Mouse (Mus musculus) granulocyte monocyte progenitor cell, adult 5-6 weeks (primary cell): Measurements from ENCODE around the gene Aplnr. TPM values are rescaled to one million over a fixed set of nuclear protein-coding genes. Genes with fewer than 3 reads are reported as not detected.

Experiments
- ATAC-seq: replicated peaks from 2 replicates; pipeline ENCODE4 v1.8.0; 2016; ENCODE audit warnings: mild to moderate bottlenecking, moderate TSS enrichment, inconsistent platforms; ENCODE audit not compliant: poor library complexity, severe bottlenecking
- total RNA-seq, 2 experiments: library from RNA; stranded (forward) in 1 of 2; stranded (reverse) in 1 of 2; fragments of 200-712, 200-1000 nt in 1 of 2; fragments of >200 nt in 1 of 2; fragmentation: Nextera tagmentation in 1 of 2; gene quantifications; 2 replicates each; pipeline ENCODE4 v1.2.3; 2014 to 2017

Aplnr gene
- total RNA-seq, 2 experiments from 2014 or later = not detected

DNA sequence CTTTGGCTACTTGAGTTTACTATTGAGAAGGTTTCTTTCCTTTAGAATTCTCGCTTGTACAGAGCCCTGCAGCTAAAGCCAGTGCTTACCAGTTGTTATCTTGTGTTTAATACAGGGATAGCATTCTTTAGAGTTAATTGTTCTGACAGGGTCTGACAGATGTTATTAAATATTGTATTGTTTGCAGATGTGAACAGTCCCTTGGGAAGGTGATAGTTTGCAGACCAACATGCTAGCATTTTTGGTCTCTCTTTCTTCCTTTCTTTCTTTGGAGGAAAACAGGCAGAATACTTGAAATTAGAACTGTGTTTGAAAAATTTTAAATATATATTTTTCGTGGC is 36.7 kb downstream of the Aplnr start:
- no peak for ATAC-seq

DNA sequence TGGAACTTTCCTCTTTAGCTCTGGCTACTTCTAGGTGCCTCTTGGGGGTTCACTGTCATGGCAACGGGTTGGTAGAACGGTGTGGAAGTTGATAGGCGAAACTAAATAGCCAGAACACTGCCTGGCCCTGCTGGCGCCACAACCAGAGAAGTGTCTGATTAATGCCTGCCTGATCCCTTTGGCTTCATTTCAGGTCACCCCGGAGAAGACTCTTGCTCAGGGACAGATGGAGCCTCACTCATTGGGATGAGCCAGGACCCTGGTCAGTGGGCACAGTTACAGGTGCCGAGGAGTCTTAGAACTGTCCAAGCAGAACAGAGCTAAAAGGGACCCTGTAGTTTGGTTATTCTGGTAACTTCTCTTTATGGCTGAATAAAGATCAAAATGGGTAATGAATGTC is 37.5 kb downstream of the Aplnr start:
- ATAC-seq = no peak

DNA sequence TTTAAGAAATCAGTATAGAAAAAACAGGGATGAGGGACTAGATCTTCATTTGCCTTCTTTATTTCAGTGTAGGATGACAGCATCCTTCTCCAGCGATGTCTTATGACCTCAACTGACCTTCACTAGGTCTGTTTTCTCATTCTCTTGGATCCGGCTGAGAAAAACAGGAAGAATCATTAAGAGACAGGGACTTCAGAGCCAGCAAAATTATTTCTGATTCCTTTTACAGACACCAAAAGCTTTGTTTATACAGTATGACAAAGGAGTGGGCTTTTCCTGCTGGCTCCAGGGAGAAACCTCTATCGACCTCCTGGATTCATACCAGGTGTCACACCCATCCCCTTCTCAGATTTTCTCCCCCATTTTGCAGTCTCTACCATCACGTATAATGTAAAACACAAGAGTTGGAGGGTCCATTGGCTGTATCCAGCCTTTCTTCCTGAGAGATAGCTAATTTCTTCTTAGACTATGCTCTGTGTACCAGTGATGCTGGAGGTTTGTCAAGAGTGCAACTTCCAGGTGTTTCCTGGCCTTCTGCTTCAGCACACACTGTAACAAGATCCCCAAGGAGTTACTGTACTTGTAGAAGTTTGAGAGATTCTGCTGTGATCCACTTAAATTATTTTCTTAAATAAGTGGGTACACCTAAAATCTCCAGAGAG is 42.2 kb downstream of the Aplnr start:
- no peak for ATAC-seq

DNA sequence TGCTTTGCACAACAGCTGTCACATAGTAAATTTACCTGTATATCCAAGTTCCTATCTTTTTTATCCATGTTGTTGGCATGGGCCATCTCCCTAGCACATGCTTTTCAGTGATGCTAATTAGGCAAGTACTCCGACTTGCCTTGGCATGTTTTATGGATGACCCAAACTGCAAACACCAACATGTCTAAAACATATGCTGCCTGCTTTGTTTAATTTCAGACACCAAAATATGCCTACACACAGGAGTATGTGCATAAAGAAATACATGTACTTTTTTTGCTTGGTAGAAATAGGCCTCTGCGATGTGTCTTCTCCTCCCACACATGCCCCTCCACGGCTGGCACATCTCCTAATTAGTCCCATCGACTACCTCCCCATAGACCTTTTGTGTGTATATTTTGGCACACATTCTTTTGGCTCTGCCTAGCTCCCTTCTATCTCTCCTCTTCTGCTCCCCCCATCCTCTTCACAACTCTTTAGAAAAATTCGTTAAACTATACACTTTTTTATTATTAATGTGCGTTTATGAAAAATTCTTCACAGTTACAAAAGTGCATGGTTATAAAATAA is 51.6 kb downstream of the Aplnr start:
- no peak for ATAC-seq

Other genes with a start within 250 kb of the Aplnr start
- not detected in 2 replicates for gene Rtn4rl2, start 249.5 kb upstream of the Aplnr start, total RNA-seq (2014; fragmentation: Nextera tagmentation)
- gene Rtn4rl2, start 249.5 kb upstream of the Aplnr start, total RNA-seq (2017) = not detected in 2 replicates
- 123 and 129 TPM in 2 replicates for gene Slc43a3, start 199.6 kb upstream of the Aplnr start, total RNA-seq (2014; fragmentation: Nextera tagmentation)
- gene Slc43a3, start 199.6 kb upstream of the Aplnr start, total RNA-seq (2017) = 96.1 and 109 TPM in 2 replicates
- gene Prg2, start 155.8 kb upstream of the Aplnr start, total RNA-seq (2014; fragmentation: Nextera tagmentation) = not detected in 2 replicates
- gene Prg2, start 155.8 kb upstream of the Aplnr start, total RNA-seq (2017) = 73.5 and 97.1 TPM in 2 replicates
- 7.6 and 17.0 TPM in 2 replicates for gene Prg3, start 148.0 kb upstream of the Aplnr start, total RNA-seq (2014; fragmentation: Nextera tagmentation)
- gene Prg3, start 148.0 kb upstream of the Aplnr start, total RNA-seq (2017) = 10.5 and 16.0 TPM in 2 replicates
- gene Ssrp1, start 99.0 kb upstream of the Aplnr start, total RNA-seq (2014; fragmentation: Nextera tagmentation) = 229 and 255 TPM in 2 replicates
- gene Ssrp1, start 99.0 kb upstream of the Aplnr start, total RNA-seq (2017) = 454 and 456 TPM in 2 replicates
- gene P2rx3, start 98.8 kb upstream of the Aplnr start, total RNA-seq (2014; fragmentation: Nextera tagmentation) = 0.68 and 0.92 TPM in 2 replicates
- 0.10 and 0.52 TPM in 2 replicates for gene P2rx3, start 98.8 kb upstream of the Aplnr start, total RNA-seq (2017)
- 0.47 and 1.4 TPM in 2 replicates for gene Tnks1bp1, start 88.2 kb upstream of the Aplnr start, total RNA-seq (2014; fragmentation: Nextera tagmentation)
- 2.2 and 4.9 TPM in 2 replicates for gene Tnks1bp1, start 88.2 kb upstream of the Aplnr start, total RNA-seq (2017)
- gene Lrrc55, start 61.0 kb downstream of the Aplnr start, total RNA-seq (2014; fragmentation: Nextera tagmentation) = not detected in 2 replicates
- gene Lrrc55, start 61.0 kb downstream of the Aplnr start, total RNA-seq (2017) = not detected in 2 replicates
- gene Olfr987, start 203.1 kb downstream of the Aplnr start, total RNA-seq (2014; fragmentation: Nextera tagmentation) = not detected in 2 replicates
- gene Olfr987, start 203.1 kb downstream of the Aplnr start, total RNA-seq (2017) = not detected in 2 replicates
- not detected in 2 replicates for gene Olfr988, start 227.0 kb downstream of the Aplnr start, total RNA-seq (2014; fragmentation: Nextera tagmentation)
- not detected in 2 replicates for gene Olfr988, start 227.0 kb downstream of the Aplnr start, total RNA-seq (2017)